Mouse (Mus musculus) 3T3-L1 (cell line): ENCODE data around the gene Zbtb7a.

Experiments
- DNase-seq: peaks from one replicate; pipeline ENCODE4 v3.0.0-alpha.2; 2015; ENCODE audit warnings: low read depth, low spot score

Gene Zbtb7a

DNA sequence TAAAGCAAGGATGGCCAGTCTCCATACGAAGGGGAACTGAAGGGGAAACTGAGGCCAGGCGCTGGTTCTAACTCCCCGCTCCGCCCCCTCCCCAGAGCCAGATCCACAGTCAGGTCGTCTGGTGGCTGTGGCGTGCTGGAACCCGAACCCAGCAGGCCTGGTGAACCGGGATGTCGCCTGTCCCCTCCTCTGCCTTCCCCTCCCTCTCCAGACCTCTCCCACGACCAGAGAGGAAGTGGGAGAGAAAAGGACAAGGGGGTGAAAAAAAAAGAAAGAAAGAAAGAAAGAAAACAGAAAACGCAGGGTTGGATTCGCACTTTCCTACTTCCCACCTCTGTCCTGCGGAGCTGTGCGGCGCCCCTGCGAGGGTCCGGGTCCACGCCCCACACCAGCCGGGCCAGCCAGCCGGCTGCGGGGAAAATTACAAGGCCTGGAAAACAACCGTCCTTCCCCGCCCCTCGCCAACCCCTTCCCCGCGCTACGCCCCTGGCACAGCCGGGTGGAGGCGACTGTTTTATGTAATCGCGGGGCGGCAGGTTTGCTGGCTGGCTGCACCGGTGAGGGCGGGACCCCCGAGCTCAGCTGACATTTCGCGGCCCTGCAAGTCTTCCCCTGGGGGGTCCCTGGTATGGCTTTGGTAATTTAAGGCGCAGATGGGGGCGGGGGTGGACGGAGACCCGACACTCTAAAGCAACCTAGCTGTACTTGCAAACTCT is at the start of gene Zbtb7a:
TSS of gene Zbtb7a (plus strand) at position 255 of the 716 bp plus-strand sequence.
- DNase-seq, result no peak

DNA sequence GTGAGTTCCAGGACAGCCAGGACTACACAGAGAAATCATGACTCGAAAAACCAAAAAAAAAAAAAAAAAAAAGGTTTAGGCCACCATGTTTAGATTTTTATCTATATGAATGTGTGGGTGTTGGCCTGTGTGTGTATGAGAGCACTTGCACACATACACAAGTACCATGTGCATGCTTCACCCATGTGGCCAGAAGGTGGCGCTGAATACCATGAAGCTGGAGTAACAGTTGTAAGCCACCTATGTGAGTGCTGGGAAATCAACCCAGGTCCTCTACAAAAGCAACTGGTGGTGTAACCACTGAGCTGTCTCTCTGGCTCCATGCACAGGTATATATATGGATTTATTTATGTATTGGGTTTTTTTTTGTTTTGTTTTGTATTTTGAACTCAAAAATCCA is 48.0 kb upstream of the Zbtb7a start:
- DNase-seq, result peak; percentile 24

DNA sequence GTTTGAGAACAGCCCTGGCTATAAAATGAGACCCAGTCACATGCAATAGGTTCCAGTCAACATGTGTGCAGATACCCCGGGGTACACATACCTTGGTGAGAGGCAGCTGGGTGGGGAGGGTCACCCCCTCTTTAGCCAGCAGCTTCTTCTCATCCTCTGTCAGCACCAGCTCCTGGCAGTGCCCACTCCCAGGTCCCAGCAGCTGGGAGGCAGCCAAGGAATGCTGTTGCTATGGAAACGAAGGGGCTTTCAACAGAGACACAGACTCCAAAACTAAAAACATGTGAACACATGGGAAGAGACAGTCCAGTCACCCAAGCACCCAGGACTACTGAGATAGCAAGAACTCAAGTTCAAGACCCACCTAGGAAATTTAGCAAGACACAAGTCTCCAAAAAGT is 45.8 kb upstream of the Zbtb7a start:
- no peak for DNase-seq

DNA sequence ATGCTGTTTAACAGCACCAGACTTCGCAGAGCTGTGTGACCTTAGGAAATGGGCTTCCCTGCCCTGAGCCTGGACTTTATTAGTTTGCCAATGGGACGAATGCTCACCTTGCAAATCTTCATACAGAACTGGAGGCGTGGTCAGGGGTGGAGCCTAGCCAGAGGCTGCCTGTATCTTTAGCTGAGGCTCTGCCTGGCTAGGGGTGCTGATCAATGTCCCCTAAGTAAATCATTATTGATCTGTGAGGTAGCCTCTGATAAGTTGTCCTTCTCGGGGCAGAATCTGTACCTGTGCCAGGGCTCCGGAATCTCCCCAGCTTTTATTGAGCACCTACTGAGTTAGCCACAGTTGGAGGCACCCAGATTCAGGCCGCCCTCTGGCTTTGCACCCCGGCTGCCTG is 44.4 kb upstream of the Zbtb7a start:
- no peak for DNase-seq

DNA sequence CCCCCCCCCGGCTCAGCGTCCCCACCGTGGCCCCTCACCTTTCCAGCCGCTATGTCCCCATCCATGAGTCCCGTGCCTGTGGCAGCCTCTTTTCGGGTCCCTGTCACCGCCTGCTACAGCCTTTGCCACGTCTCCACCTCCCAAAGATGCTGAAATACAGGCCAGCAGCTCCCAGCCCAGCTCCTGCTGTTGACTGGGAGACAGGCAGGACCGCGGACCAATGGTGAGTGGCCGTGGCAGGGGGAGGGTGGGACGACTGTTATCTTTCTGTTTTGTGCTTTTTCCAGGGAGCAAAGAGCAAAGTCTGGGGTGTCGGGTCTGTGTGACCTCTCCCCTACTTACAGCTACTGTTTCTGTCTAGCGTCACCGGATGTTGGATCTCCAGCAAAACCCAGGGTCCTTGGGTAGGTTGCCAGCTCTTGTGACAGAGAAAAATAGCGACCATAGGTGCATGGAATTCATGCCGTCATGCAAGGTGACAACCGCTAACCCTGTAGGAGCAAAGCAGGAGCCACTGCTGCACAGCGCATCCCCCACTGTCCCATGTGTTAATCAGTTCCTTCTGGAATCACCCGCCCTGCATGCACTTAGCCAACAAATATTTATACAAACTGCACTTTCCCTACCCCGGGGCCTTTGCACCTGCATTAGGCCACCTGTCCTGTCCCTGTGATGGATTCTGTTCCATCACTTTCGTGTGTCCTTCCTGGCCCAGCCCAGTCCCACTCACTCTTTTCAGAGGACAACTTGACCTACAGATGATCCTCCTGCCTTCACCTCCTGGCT is 42.4 kb upstream of the Zbtb7a start:
- DNase-seq, result no peak

DNA sequence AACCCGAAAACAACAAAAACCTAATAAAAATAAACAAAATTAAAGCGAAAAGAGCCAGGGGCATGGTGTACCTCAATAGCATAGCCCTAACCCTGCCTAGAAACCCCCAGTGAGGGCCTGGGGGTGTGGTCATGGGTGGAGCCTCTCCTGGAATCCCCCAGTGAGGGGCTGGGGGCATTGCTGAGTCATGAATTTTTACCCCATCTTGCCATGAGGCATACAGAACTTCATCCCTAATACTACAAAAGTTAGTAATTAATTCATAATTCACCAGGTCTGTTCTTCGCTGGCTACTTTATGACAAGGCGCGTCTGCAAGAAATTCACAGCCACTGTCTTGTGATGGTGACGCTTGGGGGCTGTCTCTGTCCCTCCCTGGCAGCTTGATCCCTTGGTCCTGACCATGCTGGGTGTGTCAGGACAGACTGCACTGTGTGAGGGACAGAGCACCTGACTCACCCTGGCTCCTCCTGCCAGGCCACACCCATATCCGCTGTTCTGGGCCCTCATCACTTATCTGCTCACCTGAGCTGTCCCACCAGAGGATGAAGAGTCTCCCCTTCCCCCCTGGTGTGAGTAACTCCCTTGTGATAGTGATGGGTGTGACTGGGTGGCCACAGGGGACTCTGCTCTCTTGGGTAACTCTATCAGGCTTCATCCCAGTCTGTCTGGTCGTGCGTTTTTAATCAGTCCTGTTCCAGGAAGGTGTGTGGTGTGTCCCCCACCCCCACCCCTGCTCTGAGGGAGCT is 39.9 kb upstream of the Zbtb7a start:
- no peak for DNase-seq

DNA sequence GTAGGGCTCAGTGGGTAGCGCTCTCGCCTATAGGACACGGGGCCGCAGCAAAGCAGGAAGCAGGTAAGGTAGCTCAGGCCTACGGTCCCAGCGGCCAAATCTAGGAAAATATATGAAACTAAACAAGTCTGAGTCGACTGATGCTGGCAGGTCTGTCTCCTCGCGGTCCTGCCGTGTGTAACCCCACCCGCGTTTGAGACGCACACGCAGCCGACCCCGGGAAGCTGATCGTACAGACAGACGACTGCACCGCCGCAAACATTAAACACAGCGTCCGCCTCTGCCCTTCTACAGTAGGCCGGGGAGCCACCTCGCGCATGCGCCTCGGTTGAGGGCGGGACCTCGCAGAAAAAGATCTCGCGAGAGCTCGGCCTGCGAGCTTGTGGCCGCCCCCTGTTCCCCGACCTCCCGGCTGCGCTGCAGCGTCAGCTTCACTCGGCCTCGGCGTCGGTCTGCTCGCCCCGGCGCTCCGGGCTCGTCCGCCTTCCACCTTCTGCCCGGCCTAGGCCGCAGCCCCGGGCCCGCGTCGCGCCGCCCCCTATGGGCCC is 29.4 kb upstream of the Zbtb7a start, which contains the start of gene Map2k2:
TSS of gene Map2k2 (plus strand) at position 351 of the 548 bp plus-strand sequence.
- DNase-seq, result peak; percentile 96

DNA sequence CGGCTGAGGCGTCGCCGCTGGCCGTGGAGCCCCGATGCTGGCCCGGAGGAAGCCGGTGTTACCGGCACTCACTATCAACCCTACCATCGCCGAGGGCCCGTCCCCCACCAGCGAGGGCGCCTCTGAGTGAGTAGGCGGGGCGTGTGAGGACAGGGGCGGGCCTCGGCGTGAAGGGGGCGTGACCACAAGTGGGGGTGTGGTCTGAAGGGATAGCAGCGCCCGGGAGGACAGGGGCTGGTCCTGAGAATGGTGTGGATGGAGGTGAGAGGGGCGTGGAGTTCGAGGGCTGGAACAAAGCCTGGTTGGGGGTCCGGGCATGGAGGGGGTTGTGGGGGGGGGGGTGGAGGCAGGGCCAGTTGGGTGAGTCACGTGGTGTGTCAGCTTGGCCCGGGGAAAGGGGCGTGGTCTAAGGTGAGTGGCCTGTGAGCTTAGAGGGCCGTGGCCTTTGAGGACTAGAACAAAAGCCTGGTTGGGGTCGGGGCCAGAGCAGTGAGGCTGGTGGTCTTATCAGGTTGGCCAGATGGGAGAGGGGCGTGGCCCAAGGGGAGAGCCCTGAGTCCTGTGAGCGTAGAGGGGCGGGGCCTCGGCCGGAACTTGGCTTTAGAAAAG is 28.8 kb upstream of the Zbtb7a start:
- DNase-seq, result peak; percentile 79

DNA sequence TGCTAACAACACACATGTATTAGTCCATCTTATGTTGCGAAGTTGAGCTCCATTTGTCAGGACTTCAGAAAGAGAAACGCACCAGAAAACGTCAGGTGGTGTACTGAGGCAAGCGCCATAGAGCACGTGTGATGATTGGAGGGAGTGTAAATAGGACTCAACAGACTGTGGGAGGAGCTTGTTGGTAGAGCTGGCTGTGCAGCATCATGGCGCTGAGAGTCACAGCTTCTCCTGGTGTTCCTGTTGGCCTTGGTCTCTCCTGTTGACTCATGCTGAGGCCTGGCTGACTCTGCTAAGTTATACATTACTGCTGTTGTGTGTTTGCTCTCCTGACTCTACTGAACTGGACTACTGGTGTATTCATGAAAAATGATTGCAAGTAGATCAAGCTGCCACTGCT is 22.1 kb upstream of the Zbtb7a start:
- DNase-seq, result no peak

DNA sequence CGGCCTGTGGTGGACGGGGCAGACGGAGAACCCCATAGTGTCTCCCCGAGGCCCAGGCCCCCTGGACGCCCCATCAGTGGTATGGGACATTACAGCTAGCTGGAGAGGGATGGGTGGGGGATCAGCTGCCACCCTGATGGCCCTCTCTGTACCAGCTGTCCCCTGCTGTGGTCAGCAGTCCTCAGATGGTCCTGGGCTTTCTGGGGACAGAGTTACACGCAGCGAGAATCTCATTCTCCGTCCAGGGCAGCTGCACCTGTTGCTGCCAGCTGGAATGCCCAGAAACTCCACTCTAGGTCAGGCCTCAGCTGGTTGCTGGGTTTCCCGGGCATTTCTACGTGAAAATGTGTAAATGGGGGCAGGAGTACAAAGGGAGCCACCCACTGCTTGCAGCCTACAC is 15.4 kb upstream of the Zbtb7a start:
- DNase-seq, result no peak

DNA sequence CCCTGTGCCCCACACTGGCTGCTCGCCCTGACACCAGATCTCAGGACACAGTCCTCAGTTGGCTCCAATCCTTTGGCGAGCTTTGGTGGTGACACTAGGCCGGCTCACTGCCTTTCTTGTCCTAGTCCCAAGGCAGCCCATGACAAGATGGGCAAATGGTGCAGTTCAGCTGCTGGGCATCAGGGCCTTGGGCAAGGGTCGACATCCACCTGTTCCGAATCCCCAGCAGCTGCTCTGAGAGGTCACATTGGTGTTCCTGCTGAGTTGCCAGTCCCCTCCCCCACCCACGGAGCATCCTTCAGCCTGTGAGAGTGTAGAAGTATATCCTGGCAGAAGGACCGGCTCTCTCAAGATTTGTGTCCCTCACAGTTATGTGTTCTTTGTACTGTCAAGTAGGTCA is 14.4 kb upstream of the Zbtb7a start:
- no peak for DNase-seq

DNA sequence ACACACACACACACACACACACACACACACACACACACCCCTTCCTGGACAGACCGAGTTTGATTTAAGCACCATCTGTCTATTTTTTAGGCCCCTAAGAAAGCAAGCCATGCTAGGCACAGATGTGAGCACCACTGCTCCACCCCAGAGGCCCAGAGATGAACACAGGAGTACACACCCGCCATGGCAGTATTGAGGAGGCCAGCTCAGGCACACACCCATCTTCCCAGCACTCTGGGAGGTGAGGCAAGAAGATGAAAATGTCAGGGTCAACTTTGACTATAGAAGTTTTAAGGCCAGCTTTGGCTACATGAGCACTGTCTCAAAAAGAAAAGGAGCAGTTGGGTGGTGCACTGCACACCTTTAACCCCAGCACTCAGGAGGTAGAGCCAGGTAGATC is 12.1 kb upstream of the Zbtb7a start:
- no peak for DNase-seq

DNA sequence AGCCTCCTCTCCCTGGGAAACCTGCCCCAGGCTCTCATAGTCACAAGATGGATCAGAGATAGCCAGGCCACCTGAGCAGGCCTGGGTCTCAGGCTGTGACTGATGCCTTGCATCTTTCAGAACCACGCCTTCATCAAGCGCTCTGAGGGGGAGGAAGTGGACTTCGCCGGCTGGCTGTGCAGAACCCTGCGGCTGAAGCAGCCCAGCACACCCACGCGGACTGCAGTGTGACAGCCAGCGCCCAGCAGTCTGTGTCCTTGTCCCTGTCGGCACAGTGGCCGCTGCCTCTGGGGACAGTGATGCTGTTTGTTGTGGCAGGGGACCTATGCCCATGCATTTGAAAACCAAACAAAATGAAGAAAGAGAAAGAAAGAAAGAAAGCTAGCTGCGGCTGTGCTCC is 11.5 kb upstream of the Zbtb7a start:
- no peak for DNase-seq

DNA sequence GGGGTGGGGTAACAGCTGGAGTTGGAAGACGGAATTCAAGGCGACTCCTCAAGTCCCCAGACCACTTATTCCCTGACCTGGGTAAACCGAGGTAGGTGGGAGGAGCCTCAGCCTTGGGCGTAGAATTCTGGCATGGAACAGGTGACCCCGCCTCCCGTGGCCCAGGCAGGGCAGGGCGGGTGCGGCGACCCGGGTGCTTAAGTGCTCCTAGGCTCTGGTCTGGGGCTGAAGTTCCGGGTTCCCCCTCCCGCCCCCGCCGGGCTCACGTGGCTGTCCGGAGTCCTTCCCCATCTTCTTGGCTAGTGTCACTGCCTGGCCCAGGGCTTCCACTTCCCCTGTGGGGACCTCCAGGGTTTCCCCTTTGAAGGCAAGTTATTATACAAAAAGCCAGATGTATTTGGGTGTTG is 836 bp upstream of the Zbtb7a start:
- no peak for DNase-seq

DNA sequence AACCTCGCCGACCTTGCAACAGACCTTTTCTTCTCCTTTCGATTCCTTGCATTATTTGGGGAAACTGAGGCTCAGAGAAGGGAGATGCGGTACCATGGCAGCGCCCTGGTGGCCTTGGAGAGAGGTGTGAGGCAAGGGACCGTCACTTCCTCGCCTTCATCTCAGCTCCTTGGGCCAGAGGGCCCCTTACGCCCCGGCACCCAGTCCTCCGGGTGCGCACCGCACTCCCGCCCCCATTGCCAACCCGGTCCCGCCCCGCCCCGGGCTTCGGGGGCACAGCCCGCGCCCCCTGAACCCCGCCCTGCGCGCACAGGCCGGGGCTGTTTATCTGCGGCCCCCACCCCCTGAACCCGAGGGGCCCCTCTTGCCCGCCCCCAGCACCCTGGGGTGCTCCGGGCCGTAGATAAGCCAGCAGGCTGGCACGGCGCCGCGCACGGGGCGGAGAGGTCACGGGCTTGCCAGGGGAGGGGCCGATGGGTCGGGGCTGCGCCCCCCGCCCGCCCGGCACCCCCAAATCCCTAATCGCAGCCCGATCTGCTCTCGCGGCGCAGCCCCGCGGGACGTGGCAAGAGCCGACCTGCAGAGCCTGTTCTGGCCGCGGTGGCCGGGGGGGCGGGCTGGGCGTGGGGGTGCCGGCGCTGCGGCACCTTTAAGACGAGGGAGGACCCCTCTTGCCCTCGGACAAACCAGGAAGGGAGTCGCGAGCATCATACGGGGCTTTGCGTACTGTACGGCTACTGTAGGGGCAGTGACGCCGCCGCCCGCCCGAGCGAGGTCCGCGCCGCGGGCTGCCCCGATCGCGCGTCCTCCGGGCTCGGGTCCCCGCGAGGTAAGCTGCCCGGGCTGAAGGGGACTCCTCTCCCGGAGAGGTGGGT is 1.0 kb downstream of the Zbtb7a start:
- peak; percentile 64 for DNase-seq

DNA sequence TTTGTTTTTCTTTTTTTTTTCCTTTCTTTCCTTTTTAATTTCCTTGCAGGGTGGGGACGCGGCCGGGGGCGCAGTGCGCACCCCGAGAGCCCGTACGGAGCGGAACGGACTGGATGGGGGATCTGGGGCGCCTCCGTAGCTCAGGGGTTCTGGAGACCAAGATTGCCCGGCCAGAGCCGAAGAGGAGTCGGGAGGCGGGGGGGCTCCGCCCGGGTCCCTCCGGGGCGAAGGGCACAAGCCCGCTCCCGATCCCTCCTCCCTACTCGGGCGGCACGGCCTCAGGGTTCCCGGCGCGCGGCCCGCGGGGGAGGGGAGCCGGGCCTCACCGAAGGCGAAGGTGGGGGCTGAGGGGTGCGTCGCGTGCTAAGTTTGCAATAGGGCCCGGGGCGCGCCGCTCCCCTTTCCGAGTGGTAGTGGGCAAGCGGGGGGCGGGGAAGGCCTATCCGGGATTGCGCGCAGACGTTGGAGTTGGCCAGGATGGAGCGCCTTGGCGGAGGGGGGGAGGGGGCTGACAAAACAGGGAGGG is 1.7 kb downstream of the Zbtb7a start:
- no peak for DNase-seq

DNA sequence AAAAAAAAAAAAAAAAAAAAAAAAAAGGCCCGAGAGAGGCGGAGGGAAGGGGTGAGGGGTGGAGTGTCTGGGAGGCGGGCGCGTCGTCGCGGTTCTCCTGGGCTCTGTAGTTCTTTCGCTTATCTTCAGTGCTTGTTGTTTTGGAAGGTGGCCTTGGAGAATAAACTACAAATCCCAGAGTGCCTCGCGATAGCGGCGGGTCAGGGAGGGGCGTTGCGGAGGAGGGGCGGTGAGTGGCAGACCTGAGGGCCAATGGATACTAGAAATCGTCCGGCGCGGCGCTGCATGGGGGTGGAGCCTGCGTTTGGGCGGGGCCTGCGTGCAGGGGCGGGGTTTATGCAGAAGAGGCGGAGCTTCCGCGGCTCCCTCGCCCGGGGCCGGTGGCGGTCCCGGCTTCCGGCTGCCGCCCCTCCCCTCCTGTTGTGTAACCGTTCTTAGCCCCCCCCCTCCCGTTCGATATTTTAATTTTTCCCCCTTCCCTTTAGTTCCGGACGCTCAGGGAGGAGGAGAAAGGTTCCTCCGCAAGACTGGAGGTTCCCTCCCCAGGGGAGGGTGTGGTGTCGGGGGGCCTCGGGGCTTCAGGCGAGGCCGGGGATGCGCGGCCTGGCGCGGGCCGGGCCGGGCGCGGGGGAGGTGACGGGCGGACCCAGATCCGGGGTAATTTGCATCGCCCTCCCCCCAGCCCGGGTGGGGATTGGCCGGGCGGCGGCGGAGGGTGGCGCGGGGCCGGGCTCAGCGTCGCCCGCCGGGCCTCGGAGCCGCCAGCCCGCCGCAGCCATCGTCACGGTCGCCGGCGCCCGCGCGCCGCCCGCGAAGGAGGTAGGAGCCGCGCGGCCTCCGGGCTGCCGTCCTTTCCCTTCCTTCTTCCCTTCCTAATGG is 2.5 kb downstream of the Zbtb7a start:
- peak; percentile 96 for DNase-seq

DNA sequence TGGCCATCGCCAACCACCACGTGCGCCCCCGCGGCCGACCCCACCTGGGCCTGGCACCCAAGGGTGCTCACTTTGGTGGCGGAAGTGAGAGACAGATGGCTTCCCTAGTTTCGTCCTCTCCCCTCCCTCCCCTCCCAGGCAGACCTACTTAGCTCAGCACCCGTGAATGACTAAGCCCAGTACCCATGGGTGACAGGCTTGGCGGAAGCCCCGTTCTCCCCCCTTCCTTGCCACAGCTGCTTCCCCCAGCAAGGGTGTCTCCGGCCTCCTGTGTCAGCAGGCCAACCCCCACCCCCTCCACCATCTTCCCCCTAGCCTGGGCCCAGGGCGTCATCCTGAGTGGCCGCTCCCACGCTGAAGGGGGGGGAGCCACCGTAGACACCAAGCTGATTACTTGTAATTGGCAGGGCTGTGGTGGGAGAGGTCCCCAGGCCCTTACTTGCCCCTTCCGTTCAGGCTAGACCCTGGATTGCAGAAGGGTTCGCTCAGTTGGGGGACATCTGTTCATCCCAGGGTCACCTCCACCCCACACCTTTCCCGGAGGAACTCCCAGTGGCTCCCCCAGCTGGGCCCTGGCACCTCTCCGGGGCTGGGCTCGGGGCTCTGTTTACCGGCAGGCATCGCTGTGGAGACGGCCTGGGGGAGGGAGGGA is 3.2 kb downstream of the Zbtb7a start:
- DNase-seq, result peak; percentile 55
